ENCODE assay signal across 12 mouse cellular contexts in genomic region chr10:69100021-69100420, GRCm38 (mm10).
"Had no signal": no experiment of that assay in that cellular context is flagged by ENCODE, and none has a peak within 500 bp of the region (broad histone marks: within the 10 kb centered on the region; RNA-seq: fewer than 3 reads in every experiment).

No protein-coding gene starts in this region.

- DNase-seq: heart, postnatal 10 days; heart, postnatal 14 days; kidney, adult 11 months; kidney, adult 18-20 months; kidney, adult 2 months; kidney, adult 8-10 months; kidney, adult 9 months; kidney, postnatal 10 days; kidney, postnatal 14 days; kidney, postnatal 36 days; layer of hippocampus, adult 9-11 months; layer of hippocampus, postnatal 36 days had no signal
